Mouse (Mus musculus): ENCODE results near the gene Kcnk5. TPM values are rescaled to one million over a fixed set of nuclear protein-coding genes. Genes with fewer than 3 reads are reported as not detected.

Kcnk5 gene
- total and polyA plus RNA-seq, 3 experiments = 9.3 to 10.9 TPM; not detected in 1

- Histone ChIP-seq H3K79me2 (ENCODE audit: control insufficient read depth, insufficient read depth, low read length, poor library complexity) (no peaks in the 10 kb centered on the region), H3K36me3 (ENCODE audit: control insufficient read depth in 1 of 2, insufficient read depth in 2 of 2, low read length in 2 of 2) (no peaks in the 10 kb centered on the region), H3K9me3 (replicated peaks; ENCODE audit: insufficient read depth, low read length) (no peaks in the 10 kb centered on the region), H3K27me3 (ENCODE audit: control insufficient read depth in 1 of 2, insufficient read depth in 2 of 2, low read length in 2 of 2) (no peaks in the 10 kb centered on the region; a peak in 1 of 4 replicates), H3K4me3 (ENCODE audit: control insufficient read depth in 1 of 2, insufficient read depth in 1 of 2, low read depth in 2 of 2, low read length in 2 of 2) (no peak overlapping the region), H3K27ac (ENCODE audit: control insufficient read depth, low read depth, low read length) (no peak overlapping the region), H3K9ac (ENCODE audit: control insufficient read depth, low read depth, low read length, poor library complexity, severe bottlenecking) (no peak overlapping the region), H3K4me1 (ENCODE audit: control insufficient read depth in 1 of 2, insufficient read depth in 2 of 2, low read length in 2 of 2) (no peaks in the 10 kb centered on the region)
- TF ChIP-seq ZMIZ1 (IDR thresholded peaks at IDR 0.05; ENCODE audit: low read depth, low read length) (no peak), ZKSCAN1 (IDR thresholded peaks at IDR 0.05; ENCODE audit: low read depth, low read length) (no peak), RAD21 (IDR thresholded peaks at IDR 0.05; ENCODE audit: low read depth, low read length) (no peak), USF1 (IDR thresholded peaks at IDR 0.05; ENCODE audit: low read depth, low read length) (no peak), MYC (IDR thresholded peaks at IDR 0.05; ENCODE audit: low read depth, low read length) (no peak), UBTF (IDR thresholded peaks at IDR 0.05; ENCODE audit: borderline replicate concordance, insufficient read depth, low read depth, low read length) (no peak), TCF12 (IDR thresholded peaks at IDR 0.05; ENCODE audit: low read depth, low read length) (no peak), CTCF (IDR thresholded peaks at IDR 0.05 in 2 of 3, conservative IDR thresholded peaks at IDR 0.05 in 1 of 3; ENCODE audit: control insufficient read depth in 1 of 3, insufficient read depth in 1 of 3, low read depth in 2 of 3, low read length in 3 of 3, poor library complexity in 1 of 3, severe bottlenecking in 1 of 3) (no peak), TAL1 (IDR thresholded peaks at IDR 0.05; ENCODE audit: low read length) (no peak), MEF2A (IDR thresholded peaks at IDR 0.05; ENCODE audit: extremely low read depth, insufficient replicate concordance, low read depth, low read length, poor library complexity, severe bottlenecking) (no peak), CHD2 (IDR thresholded peaks at IDR 0.05; ENCODE audit: low read length) (no peak), TBP (IDR thresholded peaks at IDR 0.05; ENCODE audit: low read depth, low read length) (no peak), POLR2AphosphoS5 (IDR thresholded peaks at IDR 0.05; ENCODE audit: borderline replicate concordance, low read depth, low read length) (no peak), USF2 (IDR thresholded peaks at IDR 0.05; ENCODE audit: borderline replicate concordance in 1 of 2, insufficient read depth in 1 of 2, low read depth in 1 of 2, low read length in 2 of 2) (no peak), BHLHE40 (IDR thresholded peaks at IDR 0.05; ENCODE audit: borderline replicate concordance, low read depth, low read length) (no peak), ETS1 (IDR thresholded peaks at IDR 0.05; ENCODE audit: low read depth, low read length) (no peak), ELF1 (IDR thresholded peaks at IDR 0.05; ENCODE audit: low read depth, low read length) (no peak)
- no peak for DNase-seq (ENCODE audit: low read depth, low spot score)
Measured at GRCm38 (mm10) chr14:20094942-20095341, 86.7 kb downstream of the Kcnk5 start.

- peak; percentile 75 for DNase-seq (ENCODE audit: low read depth, low spot score)
- Histone ChIP-seq H3K27me3 (ENCODE audit: control insufficient read depth in 1 of 2, insufficient read depth in 2 of 2, low read length in 2 of 2) (no peaks in the 10 kb centered on the region; a peak in 3 of 4 replicates), H3K9ac (ENCODE audit: control insufficient read depth, low read depth, low read length, poor library complexity, severe bottlenecking) (no peak overlapping the region), H3K9me3 (replicated peaks; ENCODE audit: insufficient read depth, low read length) (no peaks in the 10 kb centered on the region), H3K79me2 (ENCODE audit: control insufficient read depth, insufficient read depth, low read length, poor library complexity) (no peaks in the 10 kb centered on the region), H3K27ac (ENCODE audit: control insufficient read depth, low read depth, low read length) (no peak overlapping the region), H3K4me3 (ENCODE audit: control insufficient read depth in 1 of 2, insufficient read depth in 1 of 2, low read depth in 2 of 2, low read length in 2 of 2) (no peak overlapping the region), H3K36me3 (ENCODE audit: control insufficient read depth in 1 of 2, insufficient read depth in 2 of 2, low read length in 2 of 2) (no peaks in the 10 kb centered on the region), H3K4me1 (ENCODE audit: control insufficient read depth in 1 of 2, insufficient read depth in 2 of 2, low read length in 2 of 2) (no peaks in the 10 kb centered on the region)
- TF ChIP-seq ZKSCAN1 (IDR thresholded peaks at IDR 0.05; ENCODE audit: low read depth, low read length) (no peak), MYC (IDR thresholded peaks at IDR 0.05; ENCODE audit: low read depth, low read length) (no peak), EP300 (IDR thresholded peaks at IDR 0.05; ENCODE audit: low read depth in 1 of 2, low read length in 2 of 2) (no peak), SIN3A (IDR thresholded peaks at IDR 0.05; ENCODE audit: low read length) (no peak), SMC3 (IDR thresholded peaks at IDR 0.05; ENCODE audit: low read depth, low read length) (no peak), MXI1 (IDR thresholded peaks at IDR 0.05; ENCODE audit: low read depth, low read length) (0 out of 2 replicates have a peak, but pooled peaks have one; percentile 18), POLR2AphosphoS5 (IDR thresholded peaks at IDR 0.05; ENCODE audit: borderline replicate concordance, low read depth, low read length) (no peak)
Measured at GRCm38 (mm10) chr14:20093493-20093892, 88.1 kb downstream of the Kcnk5 start.

All from MEL (cell line).